Mouse (Mus musculus) cerebellum, postnatal 4 days (tissue): ENCODE measurements around the gene Brcc3.

Experiments used
- DNase-seq, 2 experiments: peaks; one replicate each; pipeline ENCODE4 v3.0.0; 2022; ENCODE audit warnings: low spot score in 2 of 2, mixed read lengths in 1 of 2

The Brcc3 gene

DNA sequence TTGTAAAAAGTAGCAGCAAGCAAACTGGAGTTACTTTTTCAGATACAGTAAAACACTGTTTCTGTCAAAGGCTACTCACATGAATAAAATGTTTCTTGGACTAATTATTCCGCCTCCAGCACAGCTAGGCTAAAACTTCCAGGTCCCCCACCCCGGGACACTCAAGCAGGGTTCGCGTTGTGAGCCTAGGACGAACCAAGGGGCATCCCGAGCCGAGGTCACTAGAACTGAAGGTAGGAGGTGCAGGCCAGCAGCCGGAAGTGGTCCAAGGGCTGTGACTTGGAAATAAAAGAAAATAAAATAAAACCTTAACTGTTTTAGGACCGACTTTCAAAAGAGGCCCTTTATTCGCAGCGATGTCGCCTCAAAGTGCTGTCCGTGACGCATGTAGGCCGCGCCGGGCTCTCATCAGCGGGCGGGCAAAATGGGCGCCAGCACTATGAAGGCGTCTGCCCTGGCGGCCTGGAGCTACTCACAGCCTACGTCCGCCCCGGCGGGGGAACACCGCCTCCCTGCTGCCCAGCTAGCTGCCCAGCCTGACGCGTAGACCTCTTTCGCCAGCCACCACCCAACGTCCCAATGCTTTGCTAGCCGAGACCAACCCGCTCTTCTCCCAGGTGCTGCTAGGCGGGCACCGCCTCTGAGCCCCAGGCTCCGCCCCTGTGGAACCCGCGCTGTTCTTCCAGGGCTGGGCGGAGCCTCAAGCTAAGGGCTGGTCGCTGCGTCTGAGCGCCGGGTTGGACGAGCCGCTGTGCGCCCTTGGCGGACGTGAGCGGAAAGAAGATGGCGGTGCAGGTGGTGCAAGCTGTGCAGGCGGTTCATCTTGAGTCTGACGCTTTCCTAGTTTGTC lies at the start of gene Brcc3, which contains the start of the genes Cmc4 and Mtcp1:
Gene Brcc3, plus strand, starts transcription at position 693 of the 850 bp plus-strand sequence.
Gene Cmc4, minus strand, starts transcription at position 649 of the 850 bp plus-strand sequence.
Gene Mtcp1, minus strand, starts transcription at position 653 of the 850 bp plus-strand sequence.
- DNase-seq, result peak; percentile 60 to 71

DNA sequence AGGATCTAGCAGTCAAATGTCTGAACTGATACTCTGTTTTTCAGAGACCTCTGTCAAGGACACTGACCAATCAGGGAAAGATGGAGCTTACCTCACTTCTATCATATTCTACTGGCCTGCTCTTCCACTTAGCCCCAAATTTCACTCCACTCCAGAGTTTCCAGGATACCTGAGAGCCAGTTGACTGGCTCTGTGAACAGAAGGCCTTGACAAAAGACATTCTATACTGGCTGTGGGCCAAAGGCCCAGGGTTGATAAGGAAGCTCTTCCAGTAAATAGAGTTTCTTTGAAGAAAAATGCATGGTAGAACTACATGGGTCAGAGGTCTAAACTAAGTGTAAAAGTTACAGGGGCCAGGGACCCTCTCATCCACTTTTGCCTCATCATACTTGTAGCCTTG lies 46.2 kb upstream of the Brcc3 start:
- DNase-seq, result no peak

DNA sequence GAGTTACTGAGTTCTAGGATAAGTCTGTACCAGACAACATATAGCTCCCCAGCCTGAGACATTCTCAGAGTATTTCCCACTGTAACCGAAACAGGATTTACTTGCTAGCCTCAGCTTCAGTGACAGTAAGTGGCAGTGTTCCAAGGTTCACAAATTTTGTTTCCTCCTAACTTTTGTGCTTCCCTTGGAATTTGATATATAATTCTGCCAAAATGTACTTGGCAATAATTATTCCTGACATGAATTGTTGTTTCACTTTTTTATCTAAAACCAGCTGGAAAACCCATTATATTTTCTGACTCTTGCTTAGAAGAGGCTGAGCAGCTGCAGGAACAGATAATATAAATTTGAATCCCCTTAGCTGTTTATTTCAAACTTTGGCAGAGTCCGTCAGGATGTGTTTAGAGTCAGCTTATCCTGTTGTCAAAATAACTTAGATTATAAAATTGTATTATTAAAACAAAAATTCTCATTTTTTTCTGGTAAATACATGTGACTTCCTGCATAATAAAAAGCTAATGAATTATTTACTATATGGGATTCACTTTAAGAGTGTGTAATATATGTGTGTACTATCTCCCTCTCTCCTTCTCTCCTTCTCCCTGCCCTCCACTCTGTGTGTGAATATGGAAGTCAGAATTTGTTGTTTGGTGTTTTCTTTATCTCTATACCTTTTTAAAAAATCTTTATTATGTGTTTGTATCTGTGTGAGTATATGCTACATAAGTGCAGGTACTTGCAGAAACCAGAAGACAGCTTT lies 43.6 kb upstream of the Brcc3 start:
- DNase-seq, result no peak

DNA sequence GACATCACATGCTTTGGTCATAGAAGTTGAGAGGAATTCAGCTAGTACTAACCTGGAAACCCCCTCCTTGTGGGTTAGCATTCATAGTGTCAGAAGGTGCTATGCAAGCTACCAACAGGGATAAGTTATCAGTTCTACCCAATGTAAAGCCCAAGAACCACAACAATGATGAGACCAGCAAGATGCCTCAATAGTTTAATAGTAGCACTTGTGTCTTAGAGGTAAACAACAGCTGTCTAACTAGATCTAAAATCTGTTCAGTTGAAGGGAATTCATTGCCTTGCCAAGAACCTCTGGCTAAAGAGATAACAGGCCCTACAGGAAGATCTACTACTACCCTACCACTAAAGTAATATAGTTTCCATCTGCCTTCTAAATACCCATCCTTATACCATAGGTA lies 39.6 kb upstream of the Brcc3 start:
- no peak for DNase-seq

DNA sequence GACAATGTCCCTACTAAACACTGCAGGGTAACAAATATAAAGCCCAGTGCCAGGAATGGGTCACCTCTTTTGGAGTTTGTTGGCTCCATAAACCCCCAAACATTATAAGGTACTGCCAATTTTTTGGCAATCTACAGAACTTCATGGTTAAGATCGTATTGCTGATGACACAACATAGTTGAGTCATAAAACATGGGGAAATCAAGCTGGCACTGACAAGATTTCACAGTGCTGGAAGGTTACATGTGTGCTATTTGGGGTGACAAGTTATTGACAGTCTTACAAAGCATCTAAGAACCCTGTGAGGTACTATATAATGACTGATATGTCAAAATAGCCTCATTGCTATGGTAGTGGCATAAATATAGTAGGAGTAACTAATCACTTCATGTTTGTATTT lies 35.3 kb upstream of the Brcc3 start:
- DNase-seq, result no peak

DNA sequence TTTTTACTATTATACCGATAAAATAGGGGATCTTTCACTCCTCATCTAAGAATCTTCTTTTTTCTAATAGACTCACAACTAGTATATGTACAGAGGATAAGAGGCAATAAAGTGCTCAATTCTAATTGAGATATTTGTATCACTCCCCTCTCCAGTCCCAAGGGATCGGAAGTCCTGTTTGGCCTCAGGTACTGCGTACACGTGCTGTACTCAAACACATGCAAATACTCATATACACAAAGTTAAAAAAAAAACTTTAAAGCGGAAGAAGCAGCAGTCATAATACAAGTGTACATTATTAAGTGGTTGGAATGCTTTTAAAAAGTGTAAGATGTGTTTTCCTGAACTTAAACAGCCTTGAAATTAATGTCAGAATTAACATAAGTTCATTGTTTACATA lies 34.7 kb upstream of the Brcc3 start:
- DNase-seq, result no peak

DNA sequence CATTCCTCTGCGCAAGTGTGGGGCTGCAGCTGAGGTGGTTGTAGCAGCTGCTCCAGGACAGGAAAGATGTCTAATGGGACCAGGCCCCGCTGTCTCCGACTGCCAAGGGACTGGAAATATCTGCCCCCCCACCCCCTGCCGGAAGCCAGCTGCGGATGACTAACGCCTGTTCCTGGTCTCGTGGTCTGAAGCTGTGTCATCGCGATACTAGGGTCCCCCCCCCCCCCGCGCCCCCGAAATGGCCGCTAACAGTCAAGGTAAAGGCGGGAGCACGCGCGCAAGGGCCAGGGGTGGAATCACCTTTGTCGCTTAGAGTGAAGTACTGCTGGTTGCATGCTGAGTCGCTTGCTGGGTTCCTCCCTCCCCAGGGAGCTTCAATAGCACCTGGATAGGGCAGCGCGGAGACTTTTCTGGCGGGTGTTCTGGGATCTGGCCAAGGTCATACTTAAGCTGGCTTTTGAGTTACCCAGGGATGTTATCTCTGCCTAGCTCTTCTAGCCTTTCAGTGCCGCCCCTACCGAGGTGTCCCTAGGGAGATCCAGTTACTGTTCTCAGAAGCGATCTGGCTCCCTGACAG lies 34.1 kb upstream of the Brcc3 start, which contains the start of the genes Fundc2 and F8:
Gene Fundc2, plus strand, starts transcription at position 205 of the 577 bp plus-strand sequence.
Gene F8, minus strand, starts transcription at position 421 of the 577 bp plus-strand sequence.
- DNase-seq, result peak; percentile 31 to 51

DNA sequence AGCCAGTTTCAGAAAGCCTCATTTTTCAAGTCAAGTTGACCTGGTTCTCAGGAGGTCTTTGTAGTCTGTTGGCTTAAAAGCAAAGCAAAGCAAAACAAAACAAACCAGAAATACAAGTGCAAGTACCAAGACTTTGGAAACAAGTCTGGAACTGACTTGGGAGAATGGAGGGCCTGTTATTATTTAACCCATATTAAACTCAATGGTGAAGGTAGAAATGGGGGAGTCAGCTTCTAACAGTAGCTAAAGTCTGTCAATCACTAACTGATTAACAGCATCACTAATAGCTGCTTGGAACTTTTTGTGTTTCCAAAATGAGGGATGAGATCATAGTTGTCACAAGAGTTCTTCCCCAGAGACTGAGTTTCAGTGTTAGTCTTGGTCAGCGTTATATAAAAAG lies 17.0 kb upstream of the Brcc3 start:
- DNase-seq, result no peak

DNA sequence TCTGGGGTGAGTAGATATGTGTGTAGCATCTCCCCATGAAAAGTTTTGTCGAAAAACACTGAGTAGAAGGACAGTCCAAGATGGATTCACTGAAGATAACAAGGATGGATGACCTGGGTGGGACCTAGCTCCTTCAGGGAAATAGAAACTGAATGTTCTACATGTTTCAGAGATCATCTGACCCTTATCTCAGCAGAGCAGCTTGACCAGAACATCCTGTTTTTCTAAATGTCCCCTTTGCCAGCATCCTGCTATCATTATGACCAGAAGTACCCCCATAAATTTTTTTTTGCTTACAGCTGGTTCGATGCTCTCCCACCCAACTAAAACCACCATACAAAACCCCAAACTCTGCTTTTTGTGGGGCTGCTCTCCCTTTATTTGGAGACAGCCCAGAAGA lies 13.8 kb upstream of the Brcc3 start:
- DNase-seq, result no peak

DNA sequence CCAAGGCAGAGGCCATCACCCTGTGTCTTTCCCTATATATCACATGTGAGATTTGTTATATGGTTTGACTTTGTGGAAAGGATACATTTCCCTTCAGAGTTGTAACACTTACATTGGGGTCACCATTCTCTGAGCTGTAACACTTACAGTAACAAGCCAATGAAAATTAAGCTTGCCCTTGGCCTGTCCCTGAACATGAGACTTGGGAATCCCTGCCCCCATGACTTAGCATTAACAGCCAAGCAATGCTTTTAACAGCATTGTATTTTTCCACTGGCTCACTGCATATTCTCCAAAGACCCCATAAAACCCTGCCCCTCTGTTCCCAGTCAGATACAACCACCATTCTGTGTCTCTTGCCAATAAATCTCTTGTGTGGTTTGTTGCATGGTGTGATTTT lies 13.1 kb upstream of the Brcc3 start:
- DNase-seq, result no peak

DNA sequence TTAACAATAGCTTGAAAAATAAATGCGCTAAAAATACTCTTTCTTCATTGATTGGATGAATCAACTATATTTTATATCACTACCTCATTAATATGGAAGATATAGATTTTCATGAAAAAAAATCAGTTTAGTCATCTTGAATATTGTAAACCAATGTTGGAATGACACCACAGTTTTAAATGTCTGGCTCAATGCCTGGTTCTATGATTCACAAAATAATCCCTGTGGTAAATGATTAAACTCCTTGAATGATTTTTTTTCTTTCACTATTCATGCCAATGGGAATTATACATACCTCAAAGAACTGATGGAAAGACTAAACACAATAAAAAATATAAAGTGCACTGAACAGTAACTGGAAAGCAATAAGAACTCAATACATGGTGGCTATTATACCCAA lies 6.7 kb upstream of the Brcc3 start:
- DNase-seq, result no peak

DNA sequence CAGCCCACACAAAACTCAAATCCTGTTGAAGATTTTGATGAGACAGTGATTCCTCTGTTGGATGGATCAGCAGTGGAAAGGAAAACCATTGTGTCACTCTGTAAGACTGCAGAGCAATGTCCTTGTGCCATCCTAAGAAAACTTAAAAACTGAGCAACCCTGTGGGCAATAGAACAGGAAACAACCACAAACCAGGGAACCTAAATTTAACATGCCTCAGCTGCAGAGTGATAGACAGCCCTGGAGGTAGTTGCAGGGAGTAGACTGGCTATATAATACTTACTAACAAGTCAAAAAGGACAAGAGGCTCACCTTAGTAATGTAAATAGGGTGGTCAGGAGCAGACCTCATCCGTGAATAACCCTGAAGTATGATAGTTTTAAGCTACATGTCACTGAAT lies 38.2 kb downstream of the Brcc3 start:
- no peak for DNase-seq

DNA sequence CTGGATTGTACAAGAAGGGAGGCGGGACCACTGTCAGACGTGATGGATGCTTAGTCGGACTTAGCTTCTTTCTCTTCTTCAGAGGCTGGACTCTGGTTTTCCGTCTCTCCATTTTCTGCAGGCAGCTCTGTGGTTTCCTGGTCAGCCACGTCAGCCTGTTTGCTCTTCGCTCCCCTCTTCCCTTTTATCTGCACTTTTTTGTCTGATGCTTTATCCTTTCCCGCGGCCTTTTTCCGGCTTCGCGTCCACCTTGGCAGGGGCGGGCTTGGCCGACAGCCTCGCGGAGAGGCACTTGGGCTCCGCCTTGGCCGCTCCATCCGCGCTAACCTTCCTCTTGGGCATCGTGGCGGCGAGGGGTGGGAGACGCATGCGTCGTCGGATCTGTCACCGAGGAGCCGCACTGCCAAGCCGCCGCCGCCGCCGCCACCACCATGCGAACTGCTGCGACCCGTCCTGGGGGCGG lies 58.8 kb downstream of the Brcc3 start:
- DNase-seq, result peak; percentile 25 to 60

DNA sequence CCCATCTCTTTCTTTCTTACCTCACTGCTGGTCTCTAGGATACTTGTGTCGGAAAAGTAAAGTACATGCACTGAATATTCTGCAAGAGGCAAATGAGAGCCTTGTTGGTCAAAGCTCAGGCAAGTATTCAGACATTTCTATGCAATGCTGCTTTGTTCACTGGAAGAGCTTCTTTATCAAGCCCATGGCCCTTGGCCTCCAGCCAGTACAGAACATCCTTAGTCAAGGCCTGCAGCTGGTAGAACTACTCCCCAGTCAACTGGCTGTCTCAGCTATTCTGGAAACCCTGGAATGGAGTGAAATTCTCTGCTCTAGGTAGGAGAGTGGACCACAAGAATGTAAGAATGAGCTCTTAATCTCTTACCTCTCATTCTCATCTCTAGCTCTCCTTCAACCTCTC lies 73.5 kb downstream of the Brcc3 start:
- DNase-seq, result no peak
